Mouse (Mus musculus): ENCODE data around the gene Gtf2h5. TPM values are rescaled to one million over a fixed set of nuclear protein-coding genes. Genes with fewer than 3 reads are reported as not detected.

The Gtf2h5 gene
- polyA plus RNA-seq, 1 experiment from 2014 or later = 227 TPM

- Histone ChIP-seq H3K4me1 (ENCODE audit: control insufficient read depth, insufficient read depth, low read depth, low read length) (no peaks in the 10 kb centered on the region), H3K9ac (ENCODE audit: low read depth, low read length) (no peak overlapping the region), H3K4me3 (ENCODE audit: low read length) (no peak overlapping the region), H3K27ac (ENCODE audit: low read depth, low read length) (no peak overlapping the region), H3K36me3 (ENCODE audit: control insufficient read depth, insufficient read depth, low read length) (peaks cover 37% of the 10 kb centered on the region), H3K9me3 (ENCODE audit: control insufficient read depth, low read length) (no peaks in the 10 kb centered on the region), H3K27me3 (replicated peaks; ENCODE audit: control insufficient read depth, insufficient read depth, low read length) (no peaks in the 10 kb centered on the region), H3K4me2 (ENCODE audit: low read length) (no peak overlapping the region)
- no peak for ATAC-seq
- WGBS = 88% methylated on average over 2 of the region's 2 CpGs
Observed at GRCm38 (mm10) chr17:6066021-6066420, 13.6 kb upstream of the Gtf2h5 start.

DNA sequence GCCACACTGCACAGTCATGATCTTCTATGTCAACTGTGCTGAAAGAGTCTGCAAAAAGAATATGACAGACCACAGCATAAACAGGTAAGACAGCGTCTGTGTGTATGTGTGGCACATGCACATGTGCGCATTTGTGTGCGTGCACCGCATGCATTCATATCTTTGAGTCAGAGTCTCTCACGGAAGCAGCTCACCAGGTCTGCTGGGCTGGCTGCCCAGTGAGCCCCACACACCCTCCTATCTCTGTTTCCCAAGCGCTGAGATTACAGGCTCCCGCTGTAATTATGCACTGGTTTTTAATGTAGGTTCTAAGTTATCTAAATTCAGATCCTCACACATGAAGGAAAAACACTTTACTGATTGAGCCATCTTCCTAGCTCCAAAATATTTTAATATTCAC is 12.0 kb upstream of the Gtf2h5 start:
- 95% methylated on average over 7 of the region's 7 CpGs for WGBS
- Histone ChIP-seq H3K27me3 (replicated peaks; ENCODE audit: control insufficient read depth, insufficient read depth, low read length) (no peaks in the 10 kb centered on the region), H3K4me1 (ENCODE audit: control insufficient read depth, insufficient read depth, low read depth, low read length) (no peaks in the 10 kb centered on the region), H3K36me3 (ENCODE audit: control insufficient read depth, insufficient read depth, low read length) (peaks cover 40% of the 10 kb centered on the region), H3K4me3 (ENCODE audit: low read length) (no peak overlapping the region), H3K27ac (ENCODE audit: low read depth, low read length) (no peak overlapping the region), H3K9ac (ENCODE audit: low read depth, low read length) (no peak overlapping the region), H3K4me2 (ENCODE audit: low read length) (no peak overlapping the region), H3K9me3 (ENCODE audit: control insufficient read depth, low read length) (no peaks in the 10 kb centered on the region)
- no peak for ATAC-seq

GRCm38 (mm10) chr17:6069866-6070265 is 9.7 kb upstream of the Gtf2h5 start:
- Histone ChIP-seq H3K27me3 (replicated peaks; ENCODE audit: control insufficient read depth, insufficient read depth, low read length) (no peaks in the 10 kb centered on the region), H3K4me2 (ENCODE audit: low read length) (no peak overlapping the region), H3K4me1 (ENCODE audit: control insufficient read depth, insufficient read depth, low read depth, low read length) (no peaks in the 10 kb centered on the region), H3K4me3 (ENCODE audit: low read length) (no peak overlapping the region), H3K9me3 (ENCODE audit: control insufficient read depth, low read length) (no peaks in the 10 kb centered on the region), H3K9ac (ENCODE audit: low read depth, low read length) (no peak overlapping the region), H3K27ac (ENCODE audit: low read depth, low read length) (no peak overlapping the region), H3K36me3 (ENCODE audit: control insufficient read depth, insufficient read depth, low read length) (peaks cover 37% of the 10 kb centered on the region)
- no peak for ATAC-seq
- 93% methylated on average over 6 of the region's 6 CpGs for WGBS

GRCm38 (mm10) chr17:6073405-6073804 is 6.2 kb upstream of the Gtf2h5 start:
- H3K9ac ChIP-seq (ENCODE audit: low read depth, low read length) = no peak overlapping the region
- H3K27me3 ChIP-seq (replicated peaks; ENCODE audit: control insufficient read depth, insufficient read depth, low read length) = no peaks in the 10 kb centered on the region
- no peak overlapping the region for H3K4me2 ChIP-seq (ENCODE audit: low read length)
- peaks cover 5% of the 10 kb centered on the region for H3K4me1 ChIP-seq (ENCODE audit: control insufficient read depth, insufficient read depth, low read depth, low read length)
- H3K27ac ChIP-seq (ENCODE audit: low read depth, low read length) = no peak overlapping the region
- no peak overlapping the region for H3K4me3 ChIP-seq (ENCODE audit: low read length)
- H3K36me3 ChIP-seq (ENCODE audit: control insufficient read depth, insufficient read depth, low read length) = peaks cover 23% of the 10 kb centered on the region
- ATAC-seq = no peak
- WGBS = 83% methylated on average over 7 of the region's 7 CpGs
- no peaks in the 10 kb centered on the region for H3K9me3 ChIP-seq (ENCODE audit: control insufficient read depth, low read length)

- Histone ChIP-seq H3K9ac (ENCODE audit: low read depth, low read length) (no peak overlapping the region), H3K27me3 (replicated peaks; ENCODE audit: control insufficient read depth, insufficient read depth, low read length) (no peaks in the 10 kb centered on the region), H3K36me3 (ENCODE audit: control insufficient read depth, insufficient read depth, low read length) (peaks cover 5% of the 10 kb centered on the region), H3K4me3 (ENCODE audit: low read length) (no peak overlapping the region), H3K4me2 (ENCODE audit: low read length) (no peak overlapping the region), H3K4me1 (ENCODE audit: control insufficient read depth, insufficient read depth, low read depth, low read length) (peaks cover 17% of the 10 kb centered on the region), H3K9me3 (ENCODE audit: control insufficient read depth, low read length) (no peaks in the 10 kb centered on the region), H3K27ac (ENCODE audit: low read depth, low read length) (no peak overlapping the region)
- ATAC-seq = no peak
- WGBS = 89% methylated on average over 5 of the region's 5 CpGs
Observed at GRCm38 (mm10) chr17:6083323-6083890, 3.8 kb downstream of the Gtf2h5 start.

GRCm38 (mm10) chr17:6091604-6092003 is 12.0 kb downstream of the Gtf2h5 start:
- H3K27ac ChIP-seq (ENCODE audit: low read depth, low read length) = no peak overlapping the region
- H3K27me3 ChIP-seq (replicated peaks; ENCODE audit: control insufficient read depth, insufficient read depth, low read length) = no peaks in the 10 kb centered on the region
- H3K4me1 ChIP-seq (ENCODE audit: control insufficient read depth, insufficient read depth, low read depth, low read length) = no peaks in the 10 kb centered on the region
- ATAC-seq = no peak
- 93% methylated on average over 6 of the region's 6 CpGs for WGBS
- no peak overlapping the region for H3K4me2 ChIP-seq (ENCODE audit: low read length)
- H3K36me3 ChIP-seq (ENCODE audit: control insufficient read depth, insufficient read depth, low read length) = peaks cover 2% of the 10 kb centered on the region; the same call in 1 of the 2 replicates
- no peak overlapping the region for H3K9ac ChIP-seq (ENCODE audit: low read depth, low read length)
- H3K9me3 ChIP-seq (ENCODE audit: control insufficient read depth, low read length) = no peaks in the 10 kb centered on the region
- no peak overlapping the region for H3K4me3 ChIP-seq (ENCODE audit: low read length)

GRCm38 (mm10) chr17:6095579-6095978 is 16.0 kb downstream of the Gtf2h5 start:
- no peak for ATAC-seq

GRCm38 (mm10) chr17:6097884-6098283 is 18.3 kb downstream of the Gtf2h5 start:
- peak; percentile 69; the same call in 1 of the 2 replicates for ATAC-seq
- Histone ChIP-seq H3K4me2 (ENCODE audit: low read length) (no peak overlapping the region), H3K9me3 (ENCODE audit: control insufficient read depth, low read length) (no peaks in the 10 kb centered on the region), H3K36me3 (ENCODE audit: control insufficient read depth, insufficient read depth, low read length) (no peaks in the 10 kb centered on the region), H3K27me3 (replicated peaks; ENCODE audit: control insufficient read depth, insufficient read depth, low read length) (no peaks in the 10 kb centered on the region), H3K9ac (ENCODE audit: low read depth, low read length) (no peak overlapping the region), H3K4me1 (ENCODE audit: control insufficient read depth, insufficient read depth, low read depth, low read length) (no peaks in the 10 kb centered on the region), H3K4me3 (ENCODE audit: low read length) (no peak overlapping the region), H3K27ac (ENCODE audit: low read depth, low read length) (no peak overlapping the region)
- 32% methylated on average over 4 of the region's 4 CpGs for WGBS

More at GRCm38 (mm10) chr17:6095579-6095978, 16.0 kb downstream of the Gtf2h5 start:
- Histone ChIP-seq H3K9ac (ENCODE audit: low read depth, low read length) (no peak overlapping the region), H3K9me3 (ENCODE audit: control insufficient read depth, low read length) (no peaks in the 10 kb centered on the region), H3K27me3 (replicated peaks; ENCODE audit: control insufficient read depth, insufficient read depth, low read length) (no peaks in the 10 kb centered on the region), H3K4me3 (ENCODE audit: low read length) (no peak overlapping the region), H3K4me1 (ENCODE audit: control insufficient read depth, insufficient read depth, low read depth, low read length) (no peaks in the 10 kb centered on the region), H3K4me2 (ENCODE audit: low read length) (no peak overlapping the region), H3K36me3 (ENCODE audit: control insufficient read depth, insufficient read depth, low read length) (no peaks in the 10 kb centered on the region), H3K27ac (ENCODE audit: low read depth, low read length) (no peak overlapping the region)

- Histone ChIP-seq H3K9ac (ENCODE audit: low read depth, low read length) (no peak overlapping the region), H3K9me3 (ENCODE audit: control insufficient read depth, low read length) (no peaks in the 10 kb centered on the region), H3K4me2 (ENCODE audit: low read length) (no peak overlapping the region), H3K27me3 (replicated peaks; ENCODE audit: control insufficient read depth, insufficient read depth, low read length) (no peaks in the 10 kb centered on the region), H3K4me3 (ENCODE audit: low read length) (no peak overlapping the region), H3K4me1 (ENCODE audit: control insufficient read depth, insufficient read depth, low read depth, low read length) (peaks cover 3% of the 10 kb centered on the region), H3K27ac (ENCODE audit: low read depth, low read length) (no peak overlapping the region), H3K36me3 (ENCODE audit: control insufficient read depth, insufficient read depth, low read length) (no peaks in the 10 kb centered on the region)
- no peak for ATAC-seq
- 96% methylated on average over 3 of the region's 3 CpGs for WGBS
Observed at GRCm38 (mm10) chr17:6102287-6102686, 22.7 kb downstream of the Gtf2h5 start.

GRCm38 (mm10) chr17:6103566-6103965 is 24.0 kb downstream of the Gtf2h5 start:
- H3K9me3 ChIP-seq (ENCODE audit: control insufficient read depth, low read length) = no peaks in the 10 kb centered on the region
- H3K27ac ChIP-seq (ENCODE audit: low read depth, low read length) = no peak overlapping the region
- H3K9ac ChIP-seq (ENCODE audit: low read depth, low read length) = no peak overlapping the region
- no peak overlapping the region for H3K4me3 ChIP-seq (ENCODE audit: low read length)
- no peaks in the 10 kb centered on the region for H3K27me3 ChIP-seq (replicated peaks; ENCODE audit: control insufficient read depth, insufficient read depth, low read length)
- no peak overlapping the region for H3K4me2 ChIP-seq (ENCODE audit: low read length)
- H3K36me3 ChIP-seq (ENCODE audit: control insufficient read depth, insufficient read depth, low read length) = no peaks in the 10 kb centered on the region
- 78% methylated on average over 6 of the region's 6 CpGs for WGBS
- H3K4me1 ChIP-seq (ENCODE audit: control insufficient read depth, insufficient read depth, low read depth, low read length) = peaks cover 12% of the 10 kb centered on the region
- no peak for ATAC-seq

Data from hindbrain, embryonic 16.5 days (tissue).